Mouse (Mus musculus) embryonic fibroblast, embryonic 13.5 days (primary cell): ENCODE measurements around the gene Lhx8.

Source experiments
- CTCF ChIP-seq: IDR thresholded peaks from 2 replicates; pipeline ENCODE4 v1.5.1; 2011; ENCODE audit warnings: mild to moderate bottlenecking, control low read depth, low read length, moderate library complexity, borderline replicate concordance; ENCODE audit not compliant: insufficient read depth
- POLR2A ChIP-seq: IDR thresholded peaks from 2 replicates; pipeline ENCODE4 v1.6.1; 2011; ENCODE audit warnings: low read depth, mild to moderate bottlenecking, control low read depth, low read length, moderate library complexity

DNA sequence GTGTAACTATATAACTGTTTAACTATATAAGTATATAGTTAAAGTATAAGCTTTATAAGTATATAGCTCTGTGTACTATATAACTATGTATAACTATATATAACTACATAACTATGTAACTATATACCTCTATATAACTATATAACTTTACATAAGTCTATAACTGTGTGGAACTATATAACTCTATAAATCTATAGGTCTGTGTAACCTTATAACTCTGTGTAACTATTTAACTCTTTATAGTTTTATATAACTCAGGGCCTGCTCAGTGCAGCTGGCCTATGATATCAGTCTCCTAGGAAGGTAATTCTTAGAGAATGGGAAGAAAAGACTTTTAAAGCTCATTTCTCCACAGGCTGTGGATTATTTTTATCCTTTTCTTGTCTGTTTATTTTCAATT, 73.1 kb downstream of the Lhx8 start:
- TF ChIP-seq CTCF (no peak), POLR2A (no peak)
